Mouse (Mus musculus) embryonic facial prominence, embryonic 11.5 days (tissue): ENCODE results near the gene Ang. TPM values are rescaled to one million over a fixed set of nuclear protein-coding genes. Genes with fewer than 3 reads are reported as not detected.
A peak's percentile ranks its signal among the peaks of the same experiment; 100 is the strongest.

Experiments used
- ATAC-seq: fragments of 200-750 bp; cut with Nextera tagmentation; replicated peaks from 2 replicates; pipeline ENCODE4 v1.8.0; 2017; ENCODE audit warnings: low read depth; ENCODE audit not compliant: insufficient number of reproducible peaks, low FRiP score, low TSS enrichment
- DNase-seq: peaks from one replicate; pipeline ENCODE4 v3.0.0-alpha.2; 2015; ENCODE audit warnings: low spot score
- H3K27ac ChIP-seq: fragments of 300-500 bp; sonication (generic); replicated peaks from 2 replicates; pipeline ENCODE4 v1.5.1; 2014; ENCODE audit warnings: mild to moderate bottlenecking, low read depth, low read length, control low read depth
- H3K27me3 ChIP-seq: fragments of 300-500 bp; sonication (generic); 2 replicates; pipeline ENCODE4 v1.6.1; 2014; ENCODE audit warnings: mild to moderate bottlenecking, low read length, moderate library complexity, mixed read lengths; ENCODE audit not compliant: control insufficient read depth, insufficient read depth
- H3K36me3 ChIP-seq: fragments of 300-500 bp; sonication (generic); replicated peaks from 2 replicates; pipeline ENCODE4 v1.6.1; 2014; ENCODE audit warnings: low read depth, mild to moderate bottlenecking, low read length, moderate library complexity, mixed read lengths; ENCODE audit not compliant: control insufficient read depth, insufficient read depth
- H3K4me1 ChIP-seq: fragments of 300-500 bp; sonication (generic); 2 replicates; pipeline ENCODE4 v1.6.1; 2014; ENCODE audit warnings: low read length, mixed read lengths; ENCODE audit not compliant: control insufficient read depth, insufficient read depth
- H3K4me2 ChIP-seq: fragments of 300-500 bp; sonication (generic); 2 replicates; pipeline ENCODE4 v1.6.1; 2014; ENCODE audit warnings: low read depth, mild to moderate bottlenecking, control low read depth, low read length, moderate library complexity
- H3K4me3 ChIP-seq: fragments of 300-500 bp; sonication (generic); 2 replicates; pipeline ENCODE4 v1.5.1; 2014; ENCODE audit warnings: low read depth, low read length, control low read depth
- H3K9ac ChIP-seq: fragments of 300-500 bp; sonication (generic); replicated peaks from 2 replicates; pipeline ENCODE4 v1.6.1; 2014; ENCODE audit warnings: mild to moderate bottlenecking, control low read depth, low read length
- H3K9me3 ChIP-seq: fragments of 300-500 bp; sonication (generic); replicated peaks from 2 replicates; pipeline ENCODE4 v1.6.1; 2016; ENCODE audit warnings: mild to moderate bottlenecking, low read length, inconsistent platforms, mixed read lengths; ENCODE audit not compliant: control insufficient read depth
- WGBS: fragments of 180-500 bp; shearing (Covaris S2); extraction: QIAGEN DNeasy Blood & Tissue Kit; methylation state at CpG from one replicate; pipeline ENCODE4 v1.1.7; 2014; 5-methylcytosine and 5-hydroxymethylcytosine counted together
- polyA plus RNA-seq: library from polyadenylated mRNA; unstranded; fragments of >200 nt; fragmentation: Nextera tagmentation; extraction: Ambion mirVana; gene quantifications from 2 replicates; pipeline ENCODE4 v1.2.1, GENCODE M21; 2014

Gene Ang
- polyA plus RNA-seq, 1 experiment from 2014 or later: 2.6 TPM

GRCm38 (mm10) chr14:51125684-51126083 is 34.7 kb downstream of the Ang start:
- H3K4me1 ChIP-seq: no peaks in the 10 kb centered on the region
- no peaks in the 10 kb centered on the region for H3K36me3 ChIP-seq
- no peak overlapping the region for H3K9ac ChIP-seq
- no peak for ATAC-seq
- H3K4me2 ChIP-seq: no peak overlapping the region
- H3K4me3 ChIP-seq: no peak overlapping the region
- no peak for DNase-seq
- no peak overlapping the region for H3K27ac ChIP-seq
- WGBS: 75% methylated on average over 6 of the region's 6 CpGs
- H3K27me3 ChIP-seq: no peaks in the 10 kb centered on the region
- H3K9me3 ChIP-seq: no peaks in the 10 kb centered on the region

GRCm38 (mm10) chr14:51127648-51128258 is 36.8 kb downstream of the Ang start:
- Histone ChIP-seq H3K36me3 (no peaks in the 10 kb centered on the region), H3K4me3 (no peak overlapping the region), H3K27me3 (no peaks in the 10 kb centered on the region), H3K27ac (no peak overlapping the region), H3K9me3 (no peaks in the 10 kb centered on the region), H3K4me2 (no peak overlapping the region), H3K4me1 (no peaks in the 10 kb centered on the region), H3K9ac (no peak overlapping the region)
- 42% methylated on average over 2 of the region's 2 CpGs for WGBS
- 0 out of 2 replicates have a peak, but pooled peaks have one; percentile 44 for ATAC-seq
- no peak for DNase-seq

- ATAC-seq (no peak), DNase-seq (no peak)
- no peak overlapping the region for H3K27ac ChIP-seq
- no peak overlapping the region for H3K4me3 ChIP-seq
- no peaks in the 10 kb centered on the region for H3K36me3 ChIP-seq
- H3K27me3 ChIP-seq: no peaks in the 10 kb centered on the region
- no peak overlapping the region for H3K9ac ChIP-seq
- no peak overlapping the region for H3K4me2 ChIP-seq
- no peaks in the 10 kb centered on the region for H3K4me1 ChIP-seq
- 77% methylated on average over 9 of the region's 9 CpGs for WGBS
- H3K9me3 ChIP-seq: no peaks in the 10 kb centered on the region
Observed at GRCm38 (mm10) chr14:51128775-51129623, 38.0 kb downstream of the Ang start.

DNA sequence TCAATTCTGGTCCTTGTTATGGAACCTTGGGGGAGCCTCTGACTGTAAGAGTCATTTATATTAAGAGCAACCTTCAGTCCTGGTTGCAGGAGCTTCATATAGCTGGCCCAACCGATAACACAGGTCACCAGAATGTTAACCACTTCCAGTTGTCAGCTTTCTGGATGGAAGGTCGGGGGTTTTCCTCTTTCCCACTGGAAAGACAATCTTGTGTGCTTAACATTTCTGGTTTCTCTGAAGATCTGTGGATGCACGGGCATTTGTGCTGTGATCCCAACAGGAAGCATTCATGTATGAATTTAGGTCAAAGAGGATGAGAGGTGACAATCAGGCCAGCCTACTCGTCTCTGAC is 38.6 kb downstream of the Ang start:
- H3K36me3 ChIP-seq: no peaks in the 10 kb centered on the region
- H3K27me3 ChIP-seq: no peaks in the 10 kb centered on the region
- H3K9ac ChIP-seq: no peak overlapping the region
- WGBS: 59% methylated on average over 4 of the region's 4 CpGs
- no peaks in the 10 kb centered on the region for H3K4me1 ChIP-seq
- no peak overlapping the region for H3K27ac ChIP-seq
- DNase-seq (no peak), ATAC-seq (no peak)
- H3K4me3 ChIP-seq: no peak overlapping the region
- no peaks in the 10 kb centered on the region for H3K9me3 ChIP-seq
- H3K4me2 ChIP-seq: no peak overlapping the region

- WGBS: 89% methylated on average over 9 of the region's 9 CpGs
- Histone ChIP-seq H3K4me2 (no peak overlapping the region), H3K27ac (no peak overlapping the region), H3K27me3 (no peaks in the 10 kb centered on the region), H3K4me3 (no peak overlapping the region), H3K9me3 (no peaks in the 10 kb centered on the region), H3K4me1 (no peaks in the 10 kb centered on the region), H3K9ac (no peak overlapping the region), H3K36me3 (no peaks in the 10 kb centered on the region)
- ATAC-seq (no peak), DNase-seq (no peak)
Observed at GRCm38 (mm10) chr14:51130315-51130940, 39.5 kb downstream of the Ang start.

DNA sequence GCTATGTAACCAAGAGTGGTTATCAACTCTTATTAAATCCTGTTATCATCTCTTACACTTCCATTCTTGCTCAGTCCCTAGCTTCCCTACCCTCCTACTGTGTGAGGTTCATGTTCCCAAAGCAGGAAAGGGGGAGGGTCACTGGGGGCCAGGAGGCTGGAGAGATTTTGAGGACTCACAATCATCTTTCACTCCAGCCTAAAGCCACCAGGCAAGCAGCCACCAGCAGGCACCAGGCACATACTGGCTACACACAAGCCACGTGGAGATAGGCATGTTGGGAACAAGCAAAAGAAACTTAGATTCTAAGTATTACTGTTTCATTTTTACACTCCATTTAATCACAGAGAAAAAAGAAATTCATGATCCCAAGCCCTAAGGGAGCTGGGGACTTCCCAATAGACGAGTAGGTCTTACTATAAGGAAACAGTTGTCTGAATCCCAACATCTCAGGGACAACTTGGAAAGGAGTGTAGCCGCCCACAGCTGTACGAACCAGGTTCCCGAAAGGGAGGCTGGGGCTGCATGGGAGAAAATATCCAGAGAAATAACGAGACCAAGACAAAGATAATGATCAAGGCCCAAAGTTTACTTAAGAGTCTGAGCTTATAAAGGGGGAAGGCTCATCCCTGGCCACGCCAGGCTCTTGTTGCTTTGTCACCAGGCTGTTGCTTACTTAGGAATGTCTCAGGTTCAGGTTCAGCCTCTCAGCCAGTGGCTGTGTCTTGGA is 40.3 kb downstream of the Ang start:
- H3K27me3 ChIP-seq: no peaks in the 10 kb centered on the region
- H3K36me3 ChIP-seq: no peaks in the 10 kb centered on the region
- H3K4me2 ChIP-seq: no peak overlapping the region
- no peaks in the 10 kb centered on the region for H3K4me1 ChIP-seq
- H3K9ac ChIP-seq: no peak overlapping the region
- WGBS: 74% methylated on average over 7 of the region's 7 CpGs
- no peaks in the 10 kb centered on the region for H3K9me3 ChIP-seq
- no peak overlapping the region for H3K27ac ChIP-seq
- no peak for ATAC-seq
- H3K4me3 ChIP-seq: no peak overlapping the region
- DNase-seq: no peak

- no peak overlapping the region for H3K4me2 ChIP-seq
- WGBS: 92% methylated on average over 4 of the region's 4 CpGs
- no peak for ATAC-seq
- no peak for DNase-seq
- H3K4me1 ChIP-seq: no peaks in the 10 kb centered on the region
- H3K27me3 ChIP-seq: no peaks in the 10 kb centered on the region
- H3K4me3 ChIP-seq: no peak overlapping the region
- no peaks in the 10 kb centered on the region for H3K9me3 ChIP-seq
- no peak overlapping the region for H3K9ac ChIP-seq
- no peaks in the 10 kb centered on the region for H3K36me3 ChIP-seq
- H3K27ac ChIP-seq: no peak overlapping the region
Observed at GRCm38 (mm10) chr14:51132372-51132771, 41.4 kb downstream of the Ang start.
